Mouse (Mus musculus) Patski (cell line): ENCODE results near the gene Actr3b. TPM values are rescaled to one million over a fixed set of nuclear protein-coding genes. Genes with fewer than 3 reads are reported as not detected.
A peak's percentile ranks its signal among the peaks of the same experiment; 100 is the strongest.
"Not testable (repeated sequence)": the region's sequence is repeated elsewhere in the genome, so short reads cannot be mapped to it uniquely, and the experiment has no call there.

Experiments
- ATAC-seq: fragments of 100-300 bp; one replicate; pipeline ENCODE4 v1.8.0; 2021
- CTCF ChIA-PET: fragments of 350-600 bp; sonication (Branson Sonifier 250); formaldehyde crosslinking; loops from one replicate; lab custom pipeline; 2022; ENCODE audit warnings: inconsistent platforms; lab: Charles Lee
- POLR2A ChIA-PET: fragments of 350-600 bp; sonication (Branson Sonifier 250); formaldehyde crosslinking; loops from one replicate; lab custom pipeline; 2022; ENCODE audit warnings: antibody characterized with exemption, inconsistent platforms; lab: Charles Lee
- DNase-seq: peaks from one replicate; pipeline ENCODE4 v3.0.0-alpha.2; 2011; ENCODE audit warnings: low read depth, low spot score
- H3K27me3 ChIP-seq: fragments of 371-371 bp; one replicate; pipeline ENCODE4 v1.5.1; 2021
- CTCF ChIP-seq: fragments of 100-300 bp; IDR thresholded peaks from one replicate; pipeline ENCODE4 v1.5.1; 2021
- in situ Hi-C: fragments of 300-500 bp; cut with MboI; formaldehyde crosslinking; loops from 3 replicates; pipeline ENCODE4 v1.11.1; 2018; ENCODE audit warnings: low pct_unique_long_range_greater_than_20kb, mixed read lengths
- polyA plus RNA-seq: library from polyadenylated mRNA; unstranded; gene quantifications from one replicate; pipeline ENCODE4 v1.2.3, GENCODE M21; 2021

The Actr3b gene
- polyA plus RNA-seq = 0.35 TPM

DNA sequence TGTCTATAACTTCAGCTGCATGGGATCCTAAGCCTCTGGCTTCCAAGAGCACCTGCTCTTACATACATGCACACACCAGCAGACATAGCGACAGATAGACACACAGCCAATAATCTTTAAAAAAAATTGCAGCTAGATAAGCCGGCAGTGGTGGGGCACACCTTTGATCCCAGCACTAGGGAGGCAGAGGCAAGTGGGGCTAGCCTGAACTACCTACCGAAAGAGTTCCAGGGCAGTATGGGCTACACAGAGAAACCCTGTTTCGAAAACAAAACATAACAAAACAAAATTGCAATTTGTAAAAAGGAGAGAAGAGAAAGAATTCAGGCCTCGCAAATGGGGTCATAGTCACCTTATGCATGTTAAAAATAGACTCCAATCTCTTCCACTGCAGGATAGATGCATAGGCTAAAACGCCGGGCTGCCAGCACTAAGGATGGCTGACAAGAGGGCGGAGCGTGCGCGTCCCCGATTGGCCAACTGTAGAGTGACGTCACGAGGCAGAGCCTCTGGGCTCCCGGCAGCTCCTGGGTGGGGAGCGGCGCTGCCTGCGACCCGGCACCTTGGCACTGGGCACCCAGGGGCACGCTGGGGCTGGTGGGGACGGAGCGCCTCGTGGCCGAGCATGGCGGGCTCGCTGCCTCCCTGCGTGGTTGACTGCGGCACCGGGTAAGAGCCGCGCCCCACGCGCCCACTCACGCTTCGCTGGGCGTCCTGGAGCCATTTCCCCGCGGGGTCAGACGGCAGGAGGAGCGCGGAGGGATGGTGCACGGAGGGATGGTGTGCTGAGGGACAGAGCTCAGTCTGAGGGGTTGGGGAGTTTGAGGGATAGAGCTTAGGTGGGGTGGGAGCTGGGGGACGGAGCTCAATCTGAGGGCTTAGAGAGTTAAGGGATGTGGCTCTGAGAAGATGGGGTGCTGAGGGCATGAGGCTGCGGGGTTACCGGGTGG is at the start of gene Actr3b:
Gene Actr3b (plus strand): TSS at position 538 of the 950 bp plus-strand sequence.
- peaks cover 6% of the 10 kb centered on the region for H3K27me3 ChIP-seq
- TF ChIP-seq CTCF = no peak
- CTCF ChIA-PET = no interaction called here
- POLR2A ChIA-PET = interaction anchor here (0.6 kb wide), 1 partner anchor 353 kb away, joined by 3 read pairs; no protein-coding TSS in a partner anchor
- ATAC-seq = peak; percentile 91
- in situ Hi-C loops = no loop called here
- DNase-seq = peak; percentile 15

DNA sequence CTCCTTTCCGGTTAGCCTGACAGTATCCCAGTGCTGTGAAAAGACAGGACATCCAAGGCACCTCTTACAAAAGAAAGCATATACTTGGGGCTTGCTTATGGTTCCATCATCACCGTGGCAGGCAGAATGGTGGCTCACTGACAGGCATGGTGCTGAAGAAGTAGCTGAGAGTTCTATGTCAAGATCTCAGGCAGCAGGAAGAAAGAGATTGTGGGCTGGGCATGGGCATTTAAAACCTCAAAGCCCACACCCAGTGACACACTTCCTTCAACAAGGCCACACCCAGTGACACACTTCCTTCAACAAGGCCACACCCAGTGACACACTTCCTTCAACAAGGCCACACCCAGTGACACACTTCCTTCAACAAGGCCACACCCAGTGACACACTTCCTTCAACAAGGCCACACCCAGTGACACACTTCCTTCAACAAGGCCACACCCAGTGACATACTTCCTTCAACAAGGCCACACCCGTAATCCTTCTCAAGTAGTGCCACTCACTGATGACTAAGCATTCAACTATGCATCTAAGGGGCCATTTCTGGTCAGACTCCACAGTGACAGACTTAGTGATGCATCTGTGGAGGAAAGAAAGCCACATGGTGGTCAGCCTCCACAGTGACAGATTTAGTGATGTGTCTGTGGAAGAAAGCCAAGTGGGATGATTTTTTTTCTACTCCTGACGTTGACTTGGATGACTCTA is 46.6 kb upstream of the Actr3b start:
- POLR2A ChIA-PET, ATAC-seq, H3K27me3 ChIP-seq, DNase-seq, CTCF ChIA-PET, in situ Hi-C loops: not testable (repeated sequence)

DNA sequence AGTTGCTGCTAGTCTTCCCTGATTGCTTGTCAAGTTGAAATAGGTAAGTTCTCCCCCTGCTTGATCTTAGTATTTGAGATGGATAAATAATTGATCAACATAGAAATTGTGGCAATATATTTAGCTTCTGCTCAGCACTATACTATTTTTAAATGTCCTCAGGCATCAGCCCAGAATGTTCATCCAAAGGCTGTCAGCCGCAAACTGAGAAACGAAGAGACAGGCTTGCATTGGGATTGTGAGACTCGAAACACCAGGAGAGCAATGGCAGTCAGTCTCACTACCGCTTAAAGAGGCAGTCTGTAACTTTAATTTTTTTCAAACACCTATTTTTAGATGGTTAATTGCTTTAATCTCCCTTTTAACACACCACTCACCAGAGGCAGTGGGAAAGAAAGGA is 40.4 kb upstream of the Actr3b start:
- ATAC-seq = no peak
- ChIA-PET POLR2A (no interaction called here), CTCF (interaction anchor here (1.7 kb wide), 1 partner anchor 18 kb away, joined by 5 read pairs; no protein-coding TSS in a partner anchor)
- H3K27me3 ChIP-seq = peaks cover 21% of the 10 kb centered on the region
- in situ Hi-C loops = no loop called here
- DNase-seq = no peak
- no peak for TF ChIP-seq CTCF

DNA sequence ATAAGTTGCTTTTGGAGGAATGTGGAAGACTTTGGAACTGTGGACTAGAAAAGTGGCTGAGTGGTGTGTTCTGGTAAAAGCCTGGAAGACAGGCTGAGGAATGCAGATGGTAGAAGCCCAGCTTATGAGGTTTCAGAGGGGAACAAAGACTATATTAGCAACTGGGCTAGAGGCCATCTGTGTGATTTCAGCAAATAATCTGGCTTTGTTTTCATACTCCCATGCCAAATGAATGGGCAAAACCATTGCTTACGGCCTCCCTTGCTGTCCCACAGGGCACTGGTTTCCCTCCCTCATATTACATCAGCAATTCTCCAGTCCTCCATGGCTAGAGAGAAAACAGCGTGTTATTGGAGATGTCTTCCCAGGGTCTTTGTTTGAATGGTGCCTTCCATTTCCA is 36.8 kb upstream of the Actr3b start:
- in situ Hi-C loops = no loop called here
- H3K27me3 ChIP-seq = peaks cover 37% of the 10 kb centered on the region
- no peak for ATAC-seq
- POLR2A ChIA-PET = interaction anchor here (1.1 kb wide), 1 partner anchor 42 kb away, joined by 3 read pairs; no protein-coding TSS in a partner anchor
- CTCF ChIA-PET = interaction anchor here (1.4 kb wide), 1 partner anchor 13 kb away, joined by 4 read pairs; no protein-coding TSS in a partner anchor
- no peak for DNase-seq
- TF ChIP-seq CTCF = no peak

DNA sequence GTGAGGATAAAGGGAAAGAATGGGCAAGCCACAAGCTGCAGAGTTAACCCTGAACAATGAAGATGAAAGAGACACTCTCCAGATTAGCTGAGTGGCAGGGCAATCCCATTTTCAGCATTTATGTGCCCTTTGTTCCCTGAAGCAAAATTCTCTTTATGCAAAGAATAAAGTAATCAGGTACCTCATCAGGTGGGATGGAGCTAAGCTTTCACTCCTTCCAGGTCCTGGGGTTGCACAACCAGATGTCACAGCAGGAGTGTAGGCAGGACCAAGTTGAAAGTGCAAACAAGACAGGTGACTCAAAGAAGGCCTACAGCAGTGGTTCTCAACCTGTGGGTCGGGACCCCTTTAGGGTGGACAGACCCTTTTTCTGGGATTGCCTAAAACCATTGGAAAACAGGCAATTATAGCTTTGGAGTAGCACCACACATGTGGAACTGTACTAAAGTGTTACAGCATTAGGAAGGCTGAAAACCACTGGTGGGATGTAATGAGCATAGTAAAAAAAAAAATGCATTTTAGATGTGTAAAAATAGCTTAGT is 35.6 kb upstream of the Actr3b start:
- POLR2A ChIA-PET = no interaction called here
- no peak for ATAC-seq
- peaks cover 34% of the 10 kb centered on the region for H3K27me3 ChIP-seq
- in situ Hi-C loops = no loop called here
- no peak for DNase-seq
- TF ChIP-seq CTCF = no peak
- CTCF ChIA-PET = interaction anchor here (1.4 kb wide), 1 partner anchor 11 kb away, joined by 4 read pairs; no protein-coding TSS in a partner anchor

DNA sequence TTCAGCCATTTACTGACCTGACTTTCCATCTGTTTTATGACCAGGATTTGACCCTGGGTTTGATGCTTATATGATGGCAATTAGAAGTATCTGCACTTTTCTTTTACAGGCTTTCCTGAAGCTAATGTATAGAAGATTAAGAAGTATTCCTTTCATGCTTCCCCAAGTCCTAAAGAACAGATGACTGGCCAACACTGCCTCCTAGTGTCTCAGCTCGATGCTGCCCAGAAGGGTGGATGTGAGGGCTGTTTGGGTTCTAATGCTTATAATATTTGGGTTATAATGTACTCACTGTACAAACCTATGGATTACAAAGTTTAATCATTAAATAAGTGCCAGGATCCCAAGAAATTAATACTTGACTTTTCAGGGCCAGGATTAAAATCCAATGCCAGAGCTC is 25.5 kb upstream of the Actr3b start:
- ATAC-seq (peak; percentile 48), DNase-seq (no peak)
- in situ Hi-C loops = loop anchor here (5.0 to 25.0 kb wide), 2 partner anchors 317 to 547 kb away; partner anchors contain the start of gene Galntl5
- CTCF ChIA-PET = interaction anchor here (0.8 to 3.3 kb wide), 11 partner anchors 9 to 313 kb away, joined by 3 to 20 read pairs (median 4); no protein-coding TSS in a partner anchor
- POLR2A ChIA-PET = no interaction called here
- TF ChIP-seq CTCF = peak; percentile 88
- H3K27me3 ChIP-seq = peaks cover 5% of the 10 kb centered on the region

DNA sequence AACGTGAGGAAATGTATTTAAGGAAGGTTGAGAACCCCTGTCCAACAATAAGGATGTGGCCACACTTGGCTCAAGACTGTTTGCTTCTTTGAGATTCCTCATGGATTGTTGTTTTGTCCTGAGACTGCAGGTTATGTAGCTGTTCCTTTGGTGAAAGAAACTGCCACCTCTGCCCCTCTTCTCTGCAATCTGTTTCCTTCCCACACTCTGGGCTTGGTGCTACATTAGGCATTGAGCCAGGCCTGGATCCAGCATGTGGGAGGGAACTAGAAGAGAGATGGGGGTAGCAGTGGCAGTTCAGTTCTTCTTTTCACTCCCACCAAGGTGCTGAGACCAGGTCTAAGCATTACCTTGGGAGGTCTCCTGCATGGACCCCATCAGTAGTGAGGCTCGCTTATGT is 23.9 kb upstream of the Actr3b start:
- DNase-seq (no peak), ATAC-seq (no peak)
- ChIA-PET CTCF (interaction anchor here (1.5 kb wide), 1 partner anchor 12 kb away, joined by 4 read pairs; no protein-coding TSS in a partner anchor), POLR2A (no interaction called here)
- in situ Hi-C loops = loop anchor here (25.0 kb wide), 1 partner anchor 549 kb away; the partner anchor contains the start of gene Galntl5
- no peak for TF ChIP-seq CTCF
- peaks cover 2% of the 10 kb centered on the region for H3K27me3 ChIP-seq

DNA sequence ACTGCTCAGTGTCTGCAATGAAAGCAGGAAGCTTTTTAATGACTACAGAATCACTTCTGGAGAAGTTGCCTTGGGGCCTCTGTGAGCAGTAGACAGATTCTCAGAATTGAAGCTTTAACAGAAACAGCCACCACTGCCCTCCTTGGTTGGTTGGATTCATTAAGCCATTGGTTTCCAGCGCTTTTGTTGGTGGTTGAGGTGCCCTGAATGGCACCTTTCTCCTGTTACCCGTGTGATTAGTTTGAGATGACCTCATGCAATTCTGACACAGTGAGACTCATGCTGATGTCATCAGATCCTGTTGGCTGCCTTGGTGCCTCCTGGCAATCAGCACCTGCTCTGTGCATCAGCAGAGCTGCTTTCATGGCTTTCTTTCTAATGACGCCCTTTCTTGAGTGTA is 21.3 kb upstream of the Actr3b start:
- ATAC-seq = peak; percentile 52
- POLR2A ChIA-PET = interaction anchor here (0.7 kb wide), 2 partner anchors 672 to 803 kb away, joined by 3 to 4 read pairs; no protein-coding TSS in a partner anchor
- in situ Hi-C loops = loop anchor here (25.0 kb wide), 1 partner anchor 551 kb away; the partner anchor contains the start of gene Galntl5
- peak; percentile 46 for DNase-seq
- TF ChIP-seq CTCF = no peak
- CTCF ChIA-PET = interaction anchor here (1.4 to 1.5 kb wide), 2 partner anchors 11 to 65 kb away, joined by 3 read pairs; no protein-coding TSS in a partner anchor
- peaks cover 3% of the 10 kb centered on the region for H3K27me3 ChIP-seq

DNA sequence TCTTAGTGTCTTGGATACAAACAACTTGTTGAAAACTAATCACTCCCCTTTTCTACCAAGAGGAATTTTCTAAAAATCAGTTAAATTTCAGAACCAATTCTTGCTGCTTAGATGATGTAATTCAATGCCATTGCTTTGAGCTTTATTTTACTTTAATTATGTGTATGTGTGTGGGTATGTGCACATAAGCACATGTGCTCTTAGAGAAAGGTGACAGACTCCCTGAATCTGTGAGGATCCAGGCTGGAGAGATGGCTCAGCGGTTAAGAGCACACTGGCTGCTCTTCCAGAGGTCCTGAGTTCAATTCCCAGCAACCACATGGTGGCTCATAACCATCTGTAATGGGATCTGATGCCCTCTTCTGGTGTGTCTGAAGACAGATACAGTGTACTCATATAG is 20.9 kb upstream of the Actr3b start:
- CTCF ChIA-PET = interaction anchor here (1.4 to 1.5 kb wide), 2 partner anchors 11 to 64 kb away, joined by 3 read pairs; no protein-coding TSS in a partner anchor
- POLR2A ChIA-PET = interaction anchor here (0.7 kb wide), 1 partner anchor 803 kb away, joined by 4 read pairs; no protein-coding TSS in a partner anchor
- in situ Hi-C loops = loop anchor here (25.0 kb wide), 1 partner anchor 552 kb away; the partner anchor contains the start of gene Galntl5
- ATAC-seq, DNase-seq, H3K27me3 ChIP-seq: not testable (repeated sequence)
- TF ChIP-seq CTCF = peak; percentile 7
